Mouse (Mus musculus) hindbrain, embryonic 14.5 days (tissue): Measurements from ENCODE around the gene Treh. TPM values are rescaled to one million over a fixed set of nuclear protein-coding genes. Genes with fewer than 3 reads are reported as not detected.
A peak's percentile ranks its signal among the peaks of the same experiment; 100 is the strongest.

Source experiments
- ATAC-seq: fragments of 200-750 bp; cut with Nextera tagmentation; 2 replicates; pipeline ENCODE4 v1.8.0; 2017; ENCODE audit warnings: moderate number of reproducible peaks, mild to moderate bottlenecking, moderate TSS enrichment, moderate library complexity; ENCODE audit not compliant: low FRiP score
- DNase-seq: peaks from one replicate; pipeline ENCODE4 v3.0.0-alpha.2; 2015; ENCODE audit warnings: low spot score
- H3K27ac ChIP-seq: fragments of 300-500 bp; sonication (generic); 2 replicates; pipeline ENCODE4 v1.5.1; 2014; ENCODE audit warnings: mild to moderate bottlenecking, moderate library complexity
- H3K27me3 ChIP-seq: fragments of 300-500 bp; sonication (generic); 2 replicates; pipeline ENCODE4 v1.6.1; 2014; ENCODE audit warnings: mild to moderate bottlenecking, low read length, mixed read lengths; ENCODE audit not compliant: control insufficient read depth, insufficient read depth
- H3K36me3 ChIP-seq: fragments of 300-500 bp; sonication (generic); replicated peaks from 2 replicates; pipeline ENCODE4 v1.6.1; 2014; ENCODE audit not compliant: control insufficient read depth, insufficient read depth
- H3K4me1 ChIP-seq: fragments of 300-500 bp; sonication (generic); replicated peaks from 2 replicates; pipeline ENCODE4 v1.6.1; 2014; ENCODE audit warnings: antibody characterized with exemption, low read length, mixed read lengths; ENCODE audit not compliant: control insufficient read depth, insufficient read depth
- H3K4me2 ChIP-seq: fragments of 300-500 bp; sonication (generic); replicated peaks from 2 replicates; pipeline ENCODE4 v1.6.1; 2014; ENCODE audit warnings: mild to moderate bottlenecking, moderate library complexity
- H3K4me3 ChIP-seq: fragments of 300-500 bp; sonication (generic); replicated peaks from 2 replicates; pipeline ENCODE4 v1.5.1; 2014; ENCODE audit warnings: mild to moderate bottlenecking, low read length
- H3K9ac ChIP-seq: fragments of 300-500 bp; sonication (generic); 2 replicates; pipeline ENCODE4 v1.6.1; 2014
- H3K9me3 ChIP-seq: fragments of 300-500 bp; sonication (generic); 2 replicates; pipeline ENCODE4 v1.6.1; 2016; ENCODE audit warnings: low read length; ENCODE audit not compliant: control insufficient read depth
- WGBS: fragments of 180-500 bp; shearing (Covaris S2); extraction: QIAGEN DNeasy Blood & Tissue Kit; methylation state at CpG from one replicate; pipeline ENCODE4 v1.1.7; 2014; 5-methylcytosine and 5-hydroxymethylcytosine counted together
- polyA plus RNA-seq: library from polyadenylated mRNA; unstranded; fragments of >200 nt; fragmentation: Nextera tagmentation; extraction: Ambion mirVana; gene quantifications from 2 replicates; pipeline ENCODE4 v1.2.1, GENCODE M21; 2014

Gene Treh
- polyA plus RNA-seq, 1 experiment from 2014 or later, result not detected

GRCm38 (mm10) chr9:44733671-44734523, 60.9 kb downstream of the Treh start:
- H3K27ac ChIP-seq, result peak overlapping the region; percentile 44
- WGBS, result under 1% methylated on average over 79 of the region's 79 CpGs
- DNase-seq (no peak), ATAC-seq (peak; percentile 56; the same call in 1 of the 2 replicates)
- H3K27me3 ChIP-seq, result peaks cover 14% of the 10 kb centered on the region; the same call in 1 of the 2 replicates
- peak overlapping the region; percentile 49 for H3K4me3 ChIP-seq
- no peaks in the 10 kb centered on the region for H3K9me3 ChIP-seq
- peaks cover 10% of the 10 kb centered on the region; the same call in 1 of the 2 replicates for H3K4me1 ChIP-seq
- peak overlapping the region; percentile 94 for H3K4me2 ChIP-seq
- no peaks in the 10 kb centered on the region for H3K36me3 ChIP-seq
- peak overlapping the region; percentile 57 for H3K9ac ChIP-seq

DNA sequence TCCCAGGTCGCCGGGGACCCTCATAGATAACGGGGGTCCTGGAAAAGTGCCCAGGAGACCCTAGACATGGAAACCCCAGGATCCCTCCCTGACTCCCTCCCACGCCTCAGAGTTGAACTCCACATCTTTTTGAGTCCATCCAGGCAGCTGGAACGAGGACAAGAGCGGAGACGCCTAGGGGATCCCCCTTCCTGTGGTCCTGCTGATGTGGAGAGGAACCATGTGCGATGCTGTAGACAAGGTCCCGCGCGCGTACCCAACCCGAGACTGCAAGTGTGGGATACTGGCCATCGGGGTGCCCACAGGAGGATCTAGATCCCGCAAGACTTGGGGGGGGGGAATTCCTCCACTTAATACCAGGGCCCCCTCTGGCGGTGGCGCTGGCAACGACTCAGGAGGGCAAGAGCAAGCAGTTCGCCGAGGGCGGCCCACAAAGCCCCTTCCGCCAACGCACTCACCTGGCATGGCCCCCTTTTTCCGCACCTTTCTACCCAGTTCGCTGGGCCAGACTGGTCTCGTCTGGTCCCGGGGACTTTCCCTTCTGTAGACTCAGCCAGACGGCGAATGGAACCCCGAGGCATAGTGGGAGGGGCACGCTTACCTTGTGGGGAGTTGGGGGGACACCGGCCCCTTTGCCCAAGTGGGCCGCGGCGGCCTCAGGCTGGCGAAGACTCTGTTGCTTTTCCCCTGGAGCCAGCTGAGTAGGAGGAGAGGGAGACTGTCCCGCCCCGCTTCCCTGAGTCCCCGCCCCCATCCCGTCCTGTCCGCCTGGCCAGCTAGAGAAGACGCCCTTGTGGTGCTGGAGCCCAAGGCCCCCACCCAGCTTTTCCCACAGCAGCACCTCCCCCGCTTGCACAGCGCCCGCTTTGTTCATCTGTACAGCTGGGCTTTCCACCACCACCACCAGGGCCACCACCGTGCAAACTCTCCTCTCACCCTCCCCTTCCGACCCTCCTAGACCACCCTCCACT, 61.8 kb downstream of the Treh start, which contains the start of gene Phldb1:
TSS of gene Phldb1 (minus strand) at position 675 of the 971 bp plus-strand sequence.
- no peaks in the 10 kb centered on the region for H3K9me3 ChIP-seq
- H3K4me1 ChIP-seq, result peaks cover 10% of the 10 kb centered on the region; the same call in 1 of the 2 replicates
- peaks cover 14% of the 10 kb centered on the region; the same call in 1 of the 2 replicates for H3K27me3 ChIP-seq
- ATAC-seq (peak; percentile 60), DNase-seq (no peak)
- H3K4me3 ChIP-seq, result peak within 1 kb of the TSS; percentile 49
- H3K36me3 ChIP-seq, result no peaks in the 10 kb centered on the region
- H3K27ac ChIP-seq, result peak within 1 kb of the TSS; percentile 44
- peak within 1 kb of the TSS; percentile 94 for H3K4me2 ChIP-seq
- H3K9ac ChIP-seq, result peak within 1 kb of the TSS; percentile 57
- WGBS, result under 1% methylated on average over 44 of the region's 47 CpGs

GRCm38 (mm10) chr9:44735886-44736285, 62.9 kb downstream of the Treh start:
- Histone ChIP-seq H3K27ac (no peak overlapping the region), H3K4me3 (no peak overlapping the region), H3K4me2 (no peak overlapping the region), H3K36me3 (no peaks in the 10 kb centered on the region), H3K9me3 (no peaks in the 10 kb centered on the region), H3K4me1 (peaks cover 10% of the 10 kb centered on the region; the same call in 1 of the 2 replicates), H3K27me3 (peaks cover 14% of the 10 kb centered on the region; the same call in 1 of the 2 replicates), H3K9ac (no peak overlapping the region)
- DNase-seq (no peak), ATAC-seq (no peak)
- 76% methylated on average over 6 of the region's 6 CpGs for WGBS

Other genes with a start within 250 kb of the Treh start
- gene Foxr1, start 232.1 kb upstream of the Treh start, polyA plus RNA-seq, result not detected in 2 replicates
- not detected in 2 replicates for gene Upk2, start 218.3 kb upstream of the Treh start, polyA plus RNA-seq
- gene Bcl9l, start 190.4 kb upstream of the Treh start, polyA plus RNA-seq, result 11.6 and 13.5 TPM in 2 replicates
- not detected in 2 replicates for gene Cxcr5, start 111.4 kb upstream of the Treh start, polyA plus RNA-seq
- gene Ddx6, start 68.3 kb upstream of the Treh start, polyA plus RNA-seq, result 17.7 and 21.2 TPM in 2 replicates
- 41.9 and 46.4 TPM in 2 replicates for gene Phldb1, start 62.0 kb downstream of the Treh start, polyA plus RNA-seq
- 148 and 169 TPM in 2 replicates for gene Arcn1, start 94.6 kb downstream of the Treh start, polyA plus RNA-seq
- 141 and 158 TPM in 2 replicates for gene Ift46, start 94.7 kb downstream of the Treh start, polyA plus RNA-seq
- gene Tmem25, start 126.1 kb downstream of the Treh start, polyA plus RNA-seq, result 14.2 and 14.3 TPM in 2 replicates
- not detected in 2 replicates for gene Ttc36, start 129.8 kb downstream of the Treh start, polyA plus RNA-seq
- 17.1 and 19.3 TPM in 2 replicates for gene Kmt2a, start 208.1 kb downstream of the Treh start, polyA plus RNA-seq
- gene Atp5l, start 247.5 kb downstream of the Treh start, polyA plus RNA-seq, result 774 and 980 TPM in 2 replicates